Mouse (Mus musculus): ENCODE results near the gene Tmem131l. TPM values are rescaled to one million over a fixed set of nuclear protein-coding genes. Genes with fewer than 3 reads are reported as not detected.

Gene Tmem131l
- polyA plus RNA-seq, 1 experiment = 9.2 TPM

GRCm38 (mm10) chr3:83994217-83994839 is 45.6 kb downstream of the Tmem131l start:
- DNase-seq = no peak
- H3K4me3 ChIP-seq (replicated peaks; ENCODE audit: insufficient read depth, low read depth, low read length) = no peak overlapping the region
- TF ChIP-seq POLR2A (IDR thresholded peaks at IDR 0.05; ENCODE audit: borderline replicate concordance, insufficient read depth, low read length) = no peak
- no peak for TF ChIP-seq CTCF (IDR thresholded peaks at IDR 0.05; ENCODE audit: borderline replicate concordance, insufficient read depth, low read depth, low read length)
- 69% methylated on average over 8 of the region's 8 CpGs for WGBS
- no peaks in the 10 kb centered on the region for H3K27me3 ChIP-seq (ENCODE audit: control insufficient read depth, insufficient read depth, low read length)
- peaks cover 26% of the 10 kb centered on the region for H3K4me1 ChIP-seq (ENCODE audit: control insufficient read depth, insufficient read depth, low read length)
- no peak overlapping the region for H3K27ac ChIP-seq (ENCODE audit: insufficient read depth, low read length)

DNA sequence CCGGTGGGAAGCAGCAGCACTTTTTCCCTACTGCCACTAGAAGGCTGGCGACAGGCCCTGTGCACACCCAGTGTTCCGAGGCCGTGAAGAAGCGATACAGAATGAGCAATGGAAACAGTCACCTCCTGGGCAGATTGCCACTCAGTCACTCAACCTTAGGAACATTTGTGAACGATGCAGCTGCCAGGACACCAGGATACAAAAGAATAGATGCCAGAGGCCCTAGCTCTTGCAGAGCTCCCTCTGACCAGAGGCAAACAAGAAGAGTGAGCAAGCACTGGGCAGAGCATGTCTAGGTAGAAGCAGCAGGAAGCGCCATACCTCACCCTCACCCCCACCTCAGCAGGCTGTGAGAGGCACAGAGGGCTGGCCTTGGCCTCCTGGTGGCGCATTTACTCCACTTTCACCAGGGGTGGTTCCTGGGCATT is 46.9 kb downstream of the Tmem131l start:
- peak; percentile 59 to 74 for DNase-seq
- TF ChIP-seq POLR2A (IDR thresholded peaks at IDR 0.05; ENCODE audit: borderline replicate concordance, insufficient read depth, low read length) (no peak), CTCF (IDR thresholded peaks at IDR 0.05; ENCODE audit: borderline replicate concordance, insufficient read depth, low read depth, low read length) (no peak)
- no peak overlapping the region for H3K4me3 ChIP-seq (replicated peaks; ENCODE audit: insufficient read depth, low read depth, low read length)
- H3K27me3 ChIP-seq (ENCODE audit: control insufficient read depth, insufficient read depth, low read length) = no peaks in the 10 kb centered on the region
- no peak overlapping the region for H3K27ac ChIP-seq (ENCODE audit: insufficient read depth, low read length)
- WGBS = 33% methylated on average over 8 of the region's 8 CpGs
- H3K4me1 ChIP-seq (ENCODE audit: control insufficient read depth, insufficient read depth, low read length) = peaks cover 26% of the 10 kb centered on the region

GRCm38 (mm10) chr3:83991691-83992524 is 48.1 kb downstream of the Tmem131l start:
- no peaks in the 10 kb centered on the region for H3K27me3 ChIP-seq (ENCODE audit: control insufficient read depth, insufficient read depth, low read length)
- no peak overlapping the region for H3K27ac ChIP-seq (ENCODE audit: insufficient read depth, low read length)
- no peak for DNase-seq
- WGBS = 91% methylated on average over 8 of the region's 8 CpGs
- peaks cover 20% of the 10 kb centered on the region for H3K4me1 ChIP-seq (ENCODE audit: control insufficient read depth, insufficient read depth, low read length)
- H3K4me3 ChIP-seq (replicated peaks; ENCODE audit: insufficient read depth, low read depth, low read length) = no peak overlapping the region
- TF ChIP-seq POLR2A (IDR thresholded peaks at IDR 0.05; ENCODE audit: borderline replicate concordance, insufficient read depth, low read length) (no peak), CTCF (IDR thresholded peaks at IDR 0.05; ENCODE audit: borderline replicate concordance, insufficient read depth, low read depth, low read length) (no peak)

GRCm38 (mm10) chr3:83988214-83988613 is 51.8 kb downstream of the Tmem131l start:
- TF ChIP-seq CTCF (IDR thresholded peaks at IDR 0.05; ENCODE audit: borderline replicate concordance, insufficient read depth, low read depth, low read length) (no peak), POLR2A (IDR thresholded peaks at IDR 0.05; ENCODE audit: borderline replicate concordance, insufficient read depth, low read length) (no peak)
- no peak for DNase-seq
- Histone ChIP-seq H3K27ac (ENCODE audit: insufficient read depth, low read length) (no peak overlapping the region), H3K27me3 (ENCODE audit: control insufficient read depth, insufficient read depth, low read length) (no peaks in the 10 kb centered on the region), H3K4me3 (replicated peaks; ENCODE audit: insufficient read depth, low read depth, low read length) (no peak overlapping the region), H3K4me1 (ENCODE audit: control insufficient read depth, insufficient read depth, low read length) (peaks cover 3% of the 10 kb centered on the region; the same call in 1 of the 2 replicates)
- WGBS = 58% methylated on average over 4 of the region's 4 CpGs

- TF ChIP-seq CTCF (IDR thresholded peaks at IDR 0.05; ENCODE audit: borderline replicate concordance, insufficient read depth, low read depth, low read length) (no peak), POLR2A (IDR thresholded peaks at IDR 0.05; ENCODE audit: borderline replicate concordance, insufficient read depth, low read length) (no peak)
- no peak overlapping the region for H3K4me3 ChIP-seq (replicated peaks; ENCODE audit: insufficient read depth, low read depth, low read length)
- no peaks in the 10 kb centered on the region for H3K27me3 ChIP-seq (ENCODE audit: control insufficient read depth, insufficient read depth, low read length)
- H3K4me1 ChIP-seq (ENCODE audit: control insufficient read depth, insufficient read depth, low read length) = no peaks in the 10 kb centered on the region; the same call in 1 of the 2 replicates
- H3K27ac ChIP-seq (ENCODE audit: insufficient read depth, low read length) = no peak overlapping the region
- WGBS = 98% methylated on average over 8 of the region's 8 CpGs
- DNase-seq = no peak
Observed at GRCm38 (mm10) chr3:83987533-83988112, 52.4 kb downstream of the Tmem131l start.

DNA sequence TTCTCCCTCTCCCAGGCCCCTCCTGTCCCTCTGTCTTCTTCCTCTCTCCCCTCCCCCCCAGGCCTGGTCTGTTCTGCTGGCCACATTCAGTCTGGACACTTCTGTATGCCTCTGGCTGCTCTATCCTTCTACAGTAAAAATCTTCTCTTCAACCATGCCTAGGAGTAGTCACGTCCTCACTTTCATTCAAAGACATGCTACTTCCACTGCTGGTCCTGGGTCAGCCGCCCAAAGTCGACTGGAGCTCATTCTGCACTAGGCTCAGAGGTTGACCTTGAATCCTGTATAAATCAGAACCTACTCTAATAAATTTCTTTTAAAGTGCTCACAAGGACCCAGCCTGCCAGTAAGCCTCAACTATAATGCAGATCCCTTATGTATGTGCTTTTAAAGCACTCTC is 53.2 kb downstream of the Tmem131l start:
- WGBS = 95% methylated on average over 3 of the region's 3 CpGs
- no peaks in the 10 kb centered on the region for H3K4me1 ChIP-seq (ENCODE audit: control insufficient read depth, insufficient read depth, low read length)
- H3K27ac ChIP-seq (ENCODE audit: insufficient read depth, low read length) = no peak overlapping the region
- no peak overlapping the region for H3K4me3 ChIP-seq (replicated peaks; ENCODE audit: insufficient read depth, low read depth, low read length)
- no peak for DNase-seq
- no peaks in the 10 kb centered on the region for H3K27me3 ChIP-seq (ENCODE audit: control insufficient read depth, insufficient read depth, low read length)
- TF ChIP-seq POLR2A (IDR thresholded peaks at IDR 0.05; ENCODE audit: borderline replicate concordance, insufficient read depth, low read length) (no peak), CTCF (IDR thresholded peaks at IDR 0.05; ENCODE audit: borderline replicate concordance, insufficient read depth, low read depth, low read length) (no peak)

DNA sequence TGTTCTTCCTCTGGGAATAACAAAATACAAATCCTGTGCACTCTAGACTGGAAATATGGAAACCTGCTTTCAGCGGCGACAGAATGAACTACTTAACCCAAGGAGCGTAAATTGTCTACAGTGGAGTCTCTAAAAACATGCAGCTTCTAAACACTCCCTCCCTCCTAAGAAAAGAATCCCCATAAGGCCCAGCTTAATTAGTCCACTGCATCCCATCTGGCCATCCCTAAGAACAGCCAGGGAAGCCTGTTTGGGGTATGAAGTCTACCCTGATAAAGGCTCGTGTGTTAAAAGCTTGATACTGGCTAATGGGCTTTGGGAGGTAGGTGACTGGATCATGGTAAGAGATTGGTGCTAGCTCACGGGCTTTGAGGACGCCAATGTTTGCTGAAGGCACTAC is 54.5 kb downstream of the Tmem131l start:
- DNase-seq = no peak
- H3K4me1 ChIP-seq (ENCODE audit: control insufficient read depth, insufficient read depth, low read length) = no peaks in the 10 kb centered on the region
- H3K27ac ChIP-seq (ENCODE audit: insufficient read depth, low read length) = no peak overlapping the region
- TF ChIP-seq POLR2A (IDR thresholded peaks at IDR 0.05; ENCODE audit: borderline replicate concordance, insufficient read depth, low read length) (no peak), CTCF (IDR thresholded peaks at IDR 0.05; ENCODE audit: borderline replicate concordance, insufficient read depth, low read depth, low read length) (no peak)
- WGBS = 74% methylated on average over 6 of the region's 6 CpGs
- no peak overlapping the region for H3K4me3 ChIP-seq (replicated peaks; ENCODE audit: insufficient read depth, low read depth, low read length)
- no peaks in the 10 kb centered on the region for H3K27me3 ChIP-seq (ENCODE audit: control insufficient read depth, insufficient read depth, low read length)

Data from cerebellum, adult 2 months (tissue).